Mouse (Mus musculus): ENCODE measurements around the gene H2-Q1.
"Not testable (repeated sequence)": the region's sequence is repeated elsewhere in the genome, so short reads cannot be mapped to it uniquely, and the experiment has no call there.

H2-Q1 gene

DNA sequence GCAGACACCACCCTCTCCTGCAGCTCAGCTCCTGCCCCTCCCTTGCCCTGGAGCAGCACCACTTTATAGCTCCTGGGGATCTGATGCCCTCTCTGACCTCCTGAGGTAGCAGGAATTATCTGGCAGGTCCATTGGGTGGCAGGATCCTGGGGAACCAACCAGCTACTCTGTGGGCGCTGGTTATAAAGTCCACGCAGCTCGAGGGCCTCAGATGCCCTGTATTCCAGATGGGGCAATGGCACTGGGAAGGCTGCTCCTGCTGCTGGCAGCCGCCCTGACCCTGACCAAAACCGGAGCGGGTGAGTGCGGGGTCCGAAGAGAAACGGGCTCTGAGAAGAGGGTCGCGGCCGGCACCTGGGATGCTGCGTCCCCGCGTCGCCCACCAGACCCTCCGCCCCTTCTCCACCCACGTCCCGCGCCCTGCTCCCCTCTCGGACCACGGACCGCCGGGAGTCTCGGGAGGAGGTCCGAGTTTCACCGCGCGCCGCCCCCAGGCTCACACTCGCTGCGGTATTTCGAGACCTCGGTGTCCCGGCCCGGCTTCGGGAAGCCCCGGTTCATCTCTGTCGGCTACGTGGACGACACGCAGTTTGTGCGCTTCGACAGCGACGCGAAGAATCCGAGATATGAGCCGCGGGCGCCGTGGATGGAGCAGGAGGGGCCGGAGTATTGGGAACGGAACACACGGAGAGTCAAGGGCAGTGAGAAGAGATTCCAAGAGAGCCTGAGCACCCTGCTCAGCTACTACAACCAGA lies at the start of gene H2-Q1:
Gene H2-Q1, plus strand, starts transcription at position 79 of the 755 bp plus-strand sequence.
- in situ Hi-C loops (cut with MboI; ENCODE audit: low pct_unique_long_range_greater_than_20kb in 1 of 2, low sequenced_read_pairs in 2 of 2, unreplicated experiment in 1 of 2), result no loop called here

DNA sequence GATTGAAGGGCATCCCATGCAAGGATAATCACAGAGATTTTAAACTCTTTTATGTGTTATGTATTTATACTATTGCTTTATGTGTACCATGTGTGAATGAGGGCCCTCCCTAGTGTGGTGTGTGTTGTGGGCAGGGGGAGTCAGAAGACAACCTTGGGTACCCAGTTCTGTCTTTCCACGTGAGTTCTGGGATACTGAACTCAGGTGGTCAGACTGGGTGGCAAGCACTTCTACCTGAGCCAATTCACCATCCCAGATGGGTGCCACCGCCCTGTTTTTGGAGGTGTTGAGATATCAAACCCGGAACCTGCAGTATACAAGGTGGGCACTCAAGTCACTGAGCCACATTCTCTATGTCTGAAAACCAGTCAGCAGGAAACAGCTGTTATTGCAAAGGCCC lies 48.0 kb upstream of the H2-Q1 start:
- in situ Hi-C loops (cut with MboI; ENCODE audit: low pct_unique_long_range_greater_than_20kb in 1 of 2, low sequenced_read_pairs in 2 of 2, unreplicated experiment in 1 of 2), result no loop called here

DNA sequence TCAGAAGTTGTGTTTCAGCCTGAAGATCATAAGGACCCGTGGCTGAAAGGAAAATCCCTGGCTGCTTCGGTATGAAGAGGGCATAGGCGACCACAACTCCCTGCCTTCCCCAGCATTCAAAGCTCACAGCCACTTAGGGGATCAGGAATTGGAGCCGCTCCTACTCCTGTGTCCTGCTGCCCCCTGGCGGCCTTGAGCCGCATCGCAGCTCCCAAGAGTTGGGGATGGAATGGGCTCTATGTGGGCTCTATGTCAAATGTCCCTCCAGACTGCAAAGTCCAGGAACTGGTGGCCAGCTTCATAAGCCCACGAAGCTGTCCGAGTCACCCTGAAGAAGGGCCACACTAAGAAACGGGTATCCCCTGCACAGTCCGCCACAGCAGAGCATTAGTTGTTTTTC lies 45.4 kb upstream of the H2-Q1 start:
- in situ Hi-C loops (cut with MboI; ENCODE audit: low pct_unique_long_range_greater_than_20kb in 1 of 2, low sequenced_read_pairs in 2 of 2, unreplicated experiment in 1 of 2), result no loop called here

DNA sequence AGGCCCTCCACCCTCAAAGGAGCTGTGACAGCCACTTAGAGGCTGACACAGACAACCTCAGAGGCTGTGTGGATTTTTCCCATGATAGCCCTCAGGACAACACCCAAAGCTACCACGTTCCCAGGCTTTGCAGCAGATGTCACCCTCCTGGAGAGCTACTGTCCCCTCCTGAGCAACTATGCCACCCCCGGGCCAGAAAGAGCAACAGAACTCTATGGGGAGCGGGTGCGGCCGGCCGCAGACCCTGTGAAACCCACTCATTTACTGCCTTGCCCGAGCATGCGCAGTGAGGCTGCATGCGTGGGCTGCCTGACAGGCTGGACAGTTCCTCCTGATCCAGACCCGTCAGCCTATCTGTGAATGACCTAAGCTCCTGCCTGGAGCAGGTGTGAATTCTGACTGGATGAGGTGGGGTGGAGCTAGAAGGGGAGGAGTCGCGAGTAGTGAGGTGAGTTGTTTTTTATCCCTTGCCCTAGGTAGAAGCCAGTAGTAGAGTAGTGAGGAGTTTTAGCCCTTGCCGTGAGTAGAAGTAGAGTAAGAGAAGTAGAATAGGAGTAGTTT lies 43.8 kb upstream of the H2-Q1 start:
- in situ Hi-C loops (cut with MboI; ENCODE audit: low pct_unique_long_range_greater_than_20kb in 1 of 2, low sequenced_read_pairs in 2 of 2, unreplicated experiment in 1 of 2), result no loop called here

DNA sequence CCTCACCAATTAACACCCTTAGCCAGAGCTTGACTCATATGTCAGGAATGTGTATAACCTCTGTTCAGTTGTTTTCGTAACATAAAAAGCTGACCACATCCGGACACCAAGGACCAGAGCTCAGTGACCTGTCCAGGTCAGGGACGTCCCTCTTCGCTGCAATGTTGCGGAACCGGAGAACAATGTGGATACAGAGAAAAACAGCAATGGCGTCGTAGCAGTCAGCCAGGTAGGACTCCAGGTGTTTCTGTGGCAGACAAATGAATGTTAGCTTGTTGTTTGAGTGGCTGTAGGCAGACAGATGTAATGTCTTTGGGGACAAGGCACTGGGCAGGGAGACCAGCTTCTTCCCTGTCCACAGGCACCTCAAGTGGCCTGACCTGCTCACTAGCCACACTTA lies 42.2 kb upstream of the H2-Q1 start:
- in situ Hi-C loops (cut with MboI; ENCODE audit: low pct_unique_long_range_greater_than_20kb in 1 of 2, low sequenced_read_pairs in 2 of 2, unreplicated experiment in 1 of 2), result no loop called here

DNA sequence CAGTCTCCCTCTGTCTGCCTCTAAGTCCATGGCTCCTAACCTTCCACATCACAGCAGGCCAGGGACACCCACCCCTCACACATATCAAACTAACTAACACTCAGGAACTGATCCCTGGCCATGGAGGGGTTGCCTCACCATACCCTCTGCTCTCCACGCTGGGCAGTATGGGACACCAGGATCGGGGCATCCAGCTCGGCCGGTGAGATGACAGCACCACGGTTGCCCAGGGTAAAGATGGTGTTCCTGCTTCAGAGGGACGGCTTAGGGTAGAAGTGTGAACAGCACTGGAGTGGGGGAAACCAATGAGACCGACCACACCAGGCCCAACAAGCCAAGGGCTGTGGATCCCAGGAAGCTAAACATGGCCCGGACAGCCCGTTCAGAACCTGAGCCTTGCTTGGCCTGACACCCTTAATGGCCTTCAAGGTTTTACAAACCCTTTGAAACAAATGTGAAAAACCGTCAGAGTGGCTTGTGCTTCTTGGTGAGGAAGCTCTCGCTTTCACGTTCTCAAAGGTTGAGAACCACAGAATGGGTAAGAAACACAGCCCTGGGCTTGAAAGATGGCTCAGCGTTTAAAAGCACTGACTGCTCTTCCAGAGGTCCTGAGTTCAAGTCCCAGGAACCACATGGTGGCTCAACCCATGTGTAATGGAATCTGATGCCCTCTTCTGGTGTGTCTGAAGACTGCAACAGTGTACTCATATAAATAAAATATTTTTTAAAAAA lies 41.1 kb upstream of the H2-Q1 start:
- in situ Hi-C loops (cut with MboI; ENCODE audit: low pct_unique_long_range_greater_than_20kb in 1 of 2, low sequenced_read_pairs in 2 of 2, unreplicated experiment in 1 of 2), result no loop called here

DNA sequence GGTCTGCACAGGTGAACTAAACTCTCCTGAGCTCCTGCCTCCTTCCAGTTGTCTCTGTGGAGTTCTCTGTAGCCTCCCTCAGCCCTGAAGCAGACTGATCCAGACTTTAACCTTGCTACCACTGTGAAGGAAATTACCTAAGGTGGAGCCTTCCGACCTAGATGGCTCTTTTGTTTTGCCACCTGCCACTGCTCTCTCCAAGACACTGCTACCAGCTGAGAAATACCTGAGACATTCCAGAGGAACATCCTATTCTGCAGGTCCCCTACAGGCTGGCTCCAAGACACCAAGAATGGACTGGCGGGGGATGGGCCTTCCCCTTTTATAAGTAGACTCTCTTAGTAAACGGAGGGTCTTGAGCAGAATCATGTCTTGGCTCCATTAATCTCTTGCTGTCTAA lies 39.9 kb upstream of the H2-Q1 start:
- in situ Hi-C loops (cut with MboI; ENCODE audit: low pct_unique_long_range_greater_than_20kb in 1 of 2, low sequenced_read_pairs in 2 of 2, unreplicated experiment in 1 of 2), result no loop called here

DNA sequence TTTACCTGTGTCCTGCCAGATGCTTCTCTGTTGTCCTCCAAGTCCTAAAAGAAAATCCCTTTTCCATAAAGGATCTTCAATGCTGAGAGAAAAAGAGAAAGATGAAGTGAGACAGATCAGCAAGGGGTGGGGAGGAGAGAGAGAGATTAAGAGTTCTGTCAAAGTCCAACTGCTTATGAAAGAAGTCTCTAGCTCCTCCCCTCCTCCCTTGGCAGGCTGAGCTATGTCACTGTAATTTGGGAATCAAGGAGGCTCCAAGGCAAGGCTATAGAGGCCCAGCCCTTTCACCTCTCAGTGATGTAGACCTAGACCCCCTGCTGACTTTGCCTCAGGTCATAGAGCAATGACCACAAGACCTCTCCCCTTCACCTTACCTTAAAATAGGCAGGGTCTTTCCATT lies 34.8 kb upstream of the H2-Q1 start:
- in situ Hi-C loops (cut with MboI; ENCODE audit: low pct_unique_long_range_greater_than_20kb in 1 of 2, low sequenced_read_pairs in 2 of 2, unreplicated experiment in 1 of 2), result no loop called here

DNA sequence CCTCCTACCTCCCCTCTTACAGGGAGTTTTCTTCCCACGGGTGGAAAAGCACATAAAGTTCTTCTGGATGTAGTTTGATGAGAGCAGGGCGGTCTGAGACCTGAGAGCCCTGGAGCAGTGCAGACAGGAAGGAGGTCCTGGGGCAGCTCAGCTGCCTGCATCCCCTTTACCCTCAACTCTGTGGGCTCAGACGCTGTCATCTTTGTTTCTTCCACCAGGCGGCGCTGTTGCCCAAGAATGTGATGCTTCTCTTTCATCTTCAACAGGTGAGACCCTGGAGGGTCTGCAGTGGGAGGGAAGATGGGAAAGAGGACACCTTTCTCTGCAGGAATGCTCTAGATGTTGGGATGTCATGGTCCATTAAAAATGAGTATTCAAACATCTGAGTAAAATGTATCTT lies 24.4 kb upstream of the H2-Q1 start:
- in situ Hi-C loops (cut with MboI; ENCODE audit: low pct_unique_long_range_greater_than_20kb in 1 of 2, low sequenced_read_pairs in 2 of 2, unreplicated experiment in 1 of 2), result not testable (repeated sequence)

DNA sequence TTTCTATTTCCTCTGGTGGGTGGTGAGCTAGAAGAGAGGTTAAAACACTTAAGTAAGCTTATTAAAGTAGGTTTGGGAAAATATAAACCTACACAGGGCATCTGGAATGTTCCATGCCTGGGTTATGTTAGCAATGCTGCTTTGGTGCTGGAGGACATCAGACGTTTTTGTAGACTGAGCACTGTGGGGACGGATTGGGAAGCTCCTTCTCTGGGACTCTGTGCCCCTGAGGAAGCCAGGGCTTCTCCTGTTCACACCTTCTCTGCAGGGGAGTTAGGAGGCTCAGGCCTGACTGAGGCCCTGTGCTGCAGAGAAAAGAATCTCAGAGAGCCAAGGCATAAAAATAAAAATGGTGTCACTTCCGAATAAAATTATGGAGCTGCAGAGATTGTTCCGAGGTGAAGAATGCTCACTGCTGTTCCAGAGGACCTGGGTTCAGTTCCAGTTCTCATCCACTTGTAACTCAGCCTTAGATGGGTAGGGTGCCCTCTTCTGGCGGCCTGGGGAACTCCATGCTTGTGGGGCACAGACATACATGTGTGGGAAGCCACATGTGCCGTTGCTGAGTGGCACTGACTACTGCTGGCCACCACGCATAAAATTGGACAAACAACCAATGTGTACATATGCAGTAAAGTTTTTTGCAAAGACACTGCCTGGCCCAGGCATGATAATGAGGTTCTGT lies 19.8 kb upstream of the H2-Q1 start:
- in situ Hi-C loops (cut with MboI; ENCODE audit: low pct_unique_long_range_greater_than_20kb in 1 of 2, low sequenced_read_pairs in 2 of 2, unreplicated experiment in 1 of 2), result loop anchor here in 1 of 2 experiments (5.0 kb wide), 1 partner anchor 38 kb away; the partner anchor contains the start of gene H2-D1

DNA sequence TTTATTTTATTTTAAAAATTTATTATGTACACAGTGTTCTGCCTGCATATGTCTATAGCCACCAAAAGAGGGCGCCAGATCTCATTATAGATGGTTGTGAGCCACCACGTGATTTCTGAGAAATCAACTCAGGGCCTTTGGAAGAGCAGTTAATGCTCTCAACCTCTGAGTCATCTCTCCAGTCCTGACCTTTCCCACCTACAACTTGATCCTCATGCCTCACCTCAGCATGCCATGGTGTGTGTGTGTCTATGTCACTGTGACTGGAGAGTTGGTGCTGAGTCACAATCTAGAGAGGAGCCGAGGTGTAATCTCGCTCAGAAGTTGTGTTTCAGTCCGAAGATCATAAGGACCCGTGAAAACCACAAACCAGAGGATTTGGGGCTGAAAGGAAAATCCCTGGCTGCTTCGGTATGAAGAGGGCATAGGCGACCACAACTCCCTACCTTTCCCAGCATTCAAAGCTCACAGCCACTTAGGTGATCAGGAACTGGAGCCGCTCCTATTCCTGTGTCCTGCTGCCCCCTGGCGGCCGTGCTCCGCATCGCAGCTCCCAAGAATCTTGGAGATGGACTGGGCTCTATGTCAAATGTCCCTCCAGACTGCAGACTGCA lies 18.5 kb upstream of the H2-Q1 start:
- in situ Hi-C loops (cut with MboI; ENCODE audit: low pct_unique_long_range_greater_than_20kb in 1 of 2, low sequenced_read_pairs in 2 of 2, unreplicated experiment in 1 of 2), result loop anchor here in 1 of 2 experiments (5.0 kb wide), 1 partner anchor 39 kb away; the partner anchor contains the start of gene H2-D1

DNA sequence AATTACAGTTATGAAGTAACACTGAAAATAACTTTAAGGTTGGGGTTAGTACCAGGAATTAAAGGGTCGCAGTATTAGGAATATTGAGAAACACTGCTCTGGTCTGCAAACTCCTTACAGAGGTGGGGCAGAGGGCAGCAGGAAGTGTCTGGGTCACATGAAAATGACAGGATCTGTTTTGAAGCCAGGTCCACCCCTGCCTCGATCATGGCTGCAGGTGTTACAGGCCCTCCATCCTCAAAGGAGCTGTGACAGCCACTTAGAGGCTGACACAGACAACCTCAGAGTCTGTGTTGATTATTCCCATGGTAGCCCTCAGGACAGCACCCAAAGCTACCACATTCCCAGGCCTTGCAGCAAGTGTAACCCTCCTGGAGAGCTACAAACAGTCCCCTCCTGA lies 16.9 kb upstream of the H2-Q1 start:
- in situ Hi-C loops (cut with MboI; ENCODE audit: low pct_unique_long_range_greater_than_20kb in 1 of 2, low sequenced_read_pairs in 2 of 2, unreplicated experiment in 1 of 2), result loop anchor here in 1 of 2 experiments (5.0 kb wide), 1 partner anchor 41 kb away; the partner anchor contains the start of gene H2-D1

DNA sequence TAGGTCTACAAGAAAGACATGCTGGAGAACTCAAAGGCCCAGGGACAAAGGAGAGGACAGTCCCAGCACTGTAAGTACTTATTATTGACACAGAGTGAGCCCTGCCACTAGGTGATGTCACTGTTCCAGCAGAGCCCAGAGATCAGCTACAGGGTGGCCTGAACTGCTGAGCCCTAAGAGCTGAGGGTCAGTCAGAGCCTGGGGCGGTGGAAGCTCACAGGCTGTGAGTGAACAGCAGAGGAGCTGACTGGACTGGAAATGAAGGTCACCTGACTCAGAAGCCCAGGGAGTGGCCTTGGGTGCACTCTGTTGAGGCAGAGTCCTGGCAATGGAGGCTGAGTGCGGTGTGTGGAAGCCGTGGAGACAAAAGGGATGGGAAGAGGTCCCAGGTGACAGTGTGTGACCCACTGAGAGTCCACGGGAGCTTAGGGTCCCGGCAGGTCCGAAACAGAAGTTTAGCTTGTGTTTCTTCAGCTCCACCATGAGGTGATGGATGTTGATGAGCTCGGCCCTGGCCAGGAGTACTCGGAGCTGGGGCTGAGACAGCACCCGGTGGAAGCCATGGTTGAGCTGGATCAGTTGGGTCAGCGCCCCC lies 16.4 kb upstream of the H2-Q1 start:
- in situ Hi-C loops (cut with MboI; ENCODE audit: low pct_unique_long_range_greater_than_20kb in 1 of 2, low sequenced_read_pairs in 2 of 2, unreplicated experiment in 1 of 2), result loop anchor here in 1 of 2 experiments (5.0 kb wide), 1 partner anchor 42 kb away; the partner anchor contains the start of gene H2-D1

DNA sequence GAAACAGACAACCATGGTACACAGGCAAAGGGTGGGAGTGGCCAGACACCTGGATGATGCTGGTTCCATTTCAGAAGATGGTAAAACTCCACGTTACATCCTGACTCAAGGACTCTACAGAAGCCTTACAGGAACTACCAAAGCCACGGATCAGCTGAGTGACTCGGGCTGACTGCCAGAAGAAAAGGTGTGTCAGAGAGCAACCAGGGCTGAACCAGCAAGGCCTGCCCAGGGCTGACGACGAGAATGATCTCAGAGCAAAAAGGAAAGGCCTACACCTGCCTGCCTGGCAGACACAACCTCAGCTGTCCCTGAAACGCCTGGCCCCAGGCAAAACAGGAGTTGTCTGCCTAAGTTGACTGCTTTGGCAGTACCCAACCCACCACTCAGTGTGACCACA lies 15.7 kb upstream of the H2-Q1 start:
- in situ Hi-C loops (cut with MboI; ENCODE audit: low pct_unique_long_range_greater_than_20kb in 1 of 2, low sequenced_read_pairs in 2 of 2, unreplicated experiment in 1 of 2), result loop anchor here in 1 of 2 experiments (5.0 kb wide), 1 partner anchor 42 kb away; the partner anchor contains the start of gene H2-D1

DNA sequence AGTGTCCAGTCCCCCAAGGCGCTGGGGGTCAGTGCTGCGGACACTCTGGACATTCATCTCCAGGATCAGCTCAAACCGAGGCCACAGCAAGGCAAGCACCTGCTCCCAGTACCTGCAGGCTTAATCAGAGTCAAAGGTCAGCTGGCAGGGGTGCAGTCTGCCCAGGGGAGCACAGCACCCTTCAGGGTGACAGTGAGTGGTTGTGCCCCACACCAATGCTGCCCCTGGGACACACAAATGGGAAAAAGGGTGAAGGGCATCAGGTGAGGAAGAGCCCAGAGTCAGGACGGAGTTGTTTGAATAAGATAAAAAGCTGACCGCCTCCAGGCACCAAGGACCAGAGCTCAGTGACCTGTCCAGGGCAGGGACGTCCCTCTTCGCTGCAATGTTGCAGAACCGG lies 15.3 kb upstream of the H2-Q1 start:
- in situ Hi-C loops (cut with MboI; ENCODE audit: low pct_unique_long_range_greater_than_20kb in 1 of 2, low sequenced_read_pairs in 2 of 2, unreplicated experiment in 1 of 2), result loop anchor here in 1 of 2 experiments (5.0 kb wide), 1 partner anchor 43 kb away; the partner anchor contains the start of gene H2-D1

DNA sequence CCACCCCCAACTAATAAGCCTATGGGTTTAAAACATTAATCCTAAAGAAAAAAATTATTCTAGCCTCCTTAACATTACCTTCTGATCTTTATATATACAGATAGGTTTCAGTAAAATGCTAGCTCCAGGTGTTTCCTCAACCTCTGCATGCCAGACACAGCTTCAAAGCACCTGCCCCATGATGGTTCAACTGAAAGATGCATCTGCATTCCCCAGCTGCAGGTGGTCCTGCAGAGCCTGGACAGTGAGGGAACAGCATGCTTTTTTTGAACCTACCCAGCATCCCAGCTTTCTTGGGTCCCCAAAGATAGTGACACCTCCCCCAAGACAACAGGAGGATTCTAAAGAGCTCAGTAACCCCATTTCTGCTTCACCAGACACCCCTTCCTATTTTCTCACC lies 1.5 kb upstream of the H2-Q1 start:
- in situ Hi-C loops (cut with MboI; ENCODE audit: low pct_unique_long_range_greater_than_20kb in 1 of 2, low sequenced_read_pairs in 2 of 2, unreplicated experiment in 1 of 2), result no loop called here

DNA sequence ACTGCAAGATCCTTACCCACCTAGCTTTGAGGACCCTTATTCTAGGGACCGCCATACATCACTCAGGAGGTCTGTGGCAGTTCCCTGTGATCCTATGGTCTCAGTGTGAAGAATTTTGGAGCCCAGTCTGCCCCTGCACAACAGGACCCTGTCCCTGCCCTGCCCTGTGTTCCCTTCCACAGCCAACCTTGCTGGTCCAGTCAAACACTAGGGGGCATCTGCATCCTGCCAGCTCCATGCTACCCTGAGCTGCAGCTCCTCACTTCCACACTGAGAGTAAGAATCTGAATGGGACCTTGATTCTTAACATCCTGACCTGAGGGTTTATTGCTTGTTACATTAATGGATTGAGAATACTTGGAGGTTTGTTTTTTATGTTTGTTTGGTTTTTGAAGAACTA lies 4.9 kb downstream of the H2-Q1 start:
- in situ Hi-C loops (cut with MboI; ENCODE audit: low pct_unique_long_range_greater_than_20kb in 1 of 2, low sequenced_read_pairs in 2 of 2, unreplicated experiment in 1 of 2), result loop anchor here in 1 of 2 experiments (25.0 kb wide), 1 partner anchor 112 kb away; the partner anchor contains the start of gene H2-Q7

DNA sequence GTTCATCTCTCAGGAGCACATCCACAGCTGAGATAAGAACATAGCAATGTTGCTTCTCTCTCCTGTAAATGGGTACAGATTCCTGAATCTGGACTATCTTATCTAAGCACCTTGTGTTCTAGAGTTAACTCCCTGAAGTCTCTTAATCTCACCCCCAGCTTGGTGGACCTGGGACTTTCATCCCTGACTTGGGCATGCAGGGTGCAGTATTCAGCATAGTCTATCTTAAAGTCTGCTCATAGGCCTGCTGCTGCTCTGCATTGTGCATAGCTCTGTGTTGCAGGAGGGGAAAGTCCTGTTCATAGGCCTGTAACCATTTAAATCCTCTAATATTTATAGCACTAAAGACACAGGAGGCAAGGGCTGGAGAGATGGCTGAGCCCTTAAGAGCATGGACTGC lies 5.8 kb downstream of the H2-Q1 start:
- in situ Hi-C loops (cut with MboI; ENCODE audit: low pct_unique_long_range_greater_than_20kb in 1 of 2, low sequenced_read_pairs in 2 of 2, unreplicated experiment in 1 of 2), result loop anchor here in 1 of 2 experiments (25.0 kb wide), 1 partner anchor 111 kb away; the partner anchor contains the start of gene H2-Q7

Measured in mouse embryonic stem cell (cell line).